ENCODE assay signal across 20 mouse cellular contexts in the genomic region with DNA sequence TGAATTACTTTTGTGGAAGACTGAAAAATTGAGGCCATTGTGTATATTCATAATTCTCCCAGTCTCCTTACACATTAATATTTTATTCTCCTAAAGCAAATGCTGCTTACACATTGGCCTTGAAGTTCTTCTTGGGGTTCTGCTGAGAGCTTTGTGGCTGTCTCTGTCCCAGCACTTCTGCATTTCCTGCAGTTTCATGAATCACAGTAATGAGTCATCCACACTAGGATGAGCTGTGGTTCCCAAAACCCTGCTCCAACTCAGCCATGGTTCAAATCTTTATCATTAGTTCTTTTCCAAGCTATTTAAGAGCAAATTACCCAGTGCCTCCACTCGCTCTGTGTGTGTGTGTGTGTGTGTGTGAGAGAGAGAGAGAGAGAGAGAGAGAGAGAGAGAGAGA. TPM values are rescaled to one million over a fixed set of nuclear protein-coding genes. Genes with fewer than 3 reads are reported as not detected.
A peak's percentile ranks its signal among the peaks of the same experiment; 100 is the strongest.
DNase-seq lines count a peak whose midpoint lies in the region; ATAC-seq lines count a peak whose summit lies in the region.
"Had no signal": no experiment of that assay in that cellular context is flagged by ENCODE, and none has a peak within 500 bp of the region (broad histone marks: within the 10 kb centered on the region; RNA-seq: fewer than 3 reads in every experiment).

No protein-coding gene starts in this region.

- H3K4me2 ChIP-seq in heart, embryonic 13.5 days = no peak overlapping the region
- H3K4me2 ChIP-seq in kidney, embryonic 16.5 days (replicated peaks; ENCODE audit: low read depth, low read length) = no peak overlapping the region
- H3K4me2 ChIP-seq: hindbrain, embryonic 14.5 days; limb, embryonic 12.5 days; midbrain, embryonic 13.5 days had no signal

- ATAC-seq in heart, embryonic 13.5 days (ENCODE audit: extremely low read depth, insufficient number of reproducible peaks, low FRiP score, low TSS enrichment) = no peak
- ATAC-seq in monocyte, adult 5-6 weeks (replicated peaks; ENCODE audit: insufficient number of reproducible peaks, low FRiP score, low TSS enrichment, poor library complexity, severe bottlenecking) = peak; percentile 76; the same call in 1 of the 2 replicates
- no peak for ATAC-seq in kidney, embryonic 16.5 days (ENCODE audit: low FRiP score, low TSS enrichment)
- ATAC-seq: forebrain, embryonic 16.5 days; midbrain, embryonic 13.5 days had no signal

- no peak for DNase-seq in heart, embryonic 10.5 days (ENCODE audit: low spot score)
- DNase-seq in 3134 (ENCODE audit: extremely low read depth, insufficient read length, low spot score) (peak; percentile 43), NIH3T3 (ENCODE audit: low read depth) (peak; percentile 56)
- no peak for DNase-seq in adrenal gland, postnatal 25 days
- DNase-seq in testis, postnatal 10 days (ENCODE audit: low spot score) = no peak
- DNase-seq: cerebellum, postnatal 25 days; kidney, adult 8-10 months; right cerebral cortex, postnatal 4 days; thymus, adult 2 months had no signal

- H3K4me3 ChIP-seq in heart, embryonic 13.5 days = no peak overlapping the region
- H3K4me3 ChIP-seq in heart, embryonic 10.5 days = no peak overlapping the region
- H3K4me3 ChIP-seq in kidney, embryonic 16.5 days (ENCODE audit: low read length) = no peak overlapping the region
- H3K4me3 ChIP-seq: limb, embryonic 12.5 days; midbrain, embryonic 13.5 days had no signal

- WGBS in heart, embryonic 13.5 days = 72% methylated on average over 1 of the region's 1 CpGs
- 85% methylated on average over 1 of the region's 1 CpGs for WGBS in heart, embryonic 10.5 days
- 57% methylated on average over 1 of the region's 1 CpGs for WGBS in kidney, embryonic 16.5 days

- 0 out of 2 replicates have a peak overlapping the region, but pooled peaks have one; percentile 15 for H3K27ac ChIP-seq in heart, embryonic 13.5 days (replicated peaks)
- no peak overlapping the region for H3K27ac ChIP-seq in heart, embryonic 10.5 days
- H3K27ac ChIP-seq in kidney, embryonic 16.5 days (ENCODE audit: low read length) = no peak overlapping the region
- H3K27ac ChIP-seq: hindbrain, embryonic 14.5 days; limb, embryonic 12.5 days; midbrain, embryonic 13.5 days had no signal

- H3K9me3 ChIP-seq in heart, embryonic 13.5 days = no peaks in the 10 kb centered on the region
- no peaks in the 10 kb centered on the region for H3K9me3 ChIP-seq in heart, embryonic 10.5 days
- H3K9me3 ChIP-seq in kidney, embryonic 16.5 days (ENCODE audit: low read length) = no peaks in the 10 kb centered on the region
- H3K9me3 ChIP-seq: limb, embryonic 12.5 days; midbrain, embryonic 13.5 days had no signal

- peaks cover 25% of the 10 kb centered on the region for H3K4me1 ChIP-seq in heart, embryonic 13.5 days
- H3K4me1 ChIP-seq in heart, embryonic 10.5 days = peaks cover 25% of the 10 kb centered on the region
- peaks cover 32% of the 10 kb centered on the region; the same call in 1 of the 2 replicates for H3K4me1 ChIP-seq in kidney, embryonic 16.5 days (ENCODE audit: insufficient read depth, low read length)
- H3K4me1 ChIP-seq: limb, embryonic 12.5 days had no signal

- H3K36me3 ChIP-seq in heart, embryonic 13.5 days = no peaks in the 10 kb centered on the region
- no peaks in the 10 kb centered on the region for H3K36me3 ChIP-seq in heart, embryonic 10.5 days
- H3K36me3 ChIP-seq in kidney, embryonic 16.5 days (ENCODE audit: insufficient read depth, low read length) = no peaks in the 10 kb centered on the region
- H3K36me3 ChIP-seq: limb, embryonic 12.5 days; midbrain, embryonic 13.5 days had no signal

- H3K9ac ChIP-seq in heart, embryonic 13.5 days = no peak overlapping the region
- no peak overlapping the region for H3K9ac ChIP-seq in kidney, embryonic 16.5 days (replicated peaks; ENCODE audit: low read length)
- H3K9ac ChIP-seq: hindbrain, embryonic 14.5 days; limb, embryonic 12.5 days; midbrain, embryonic 13.5 days had no signal

- H3K27me3 ChIP-seq in heart, embryonic 13.5 days (replicated peaks) = no peaks in the 10 kb centered on the region
- no peaks in the 10 kb centered on the region for H3K27me3 ChIP-seq in heart, embryonic 10.5 days (ENCODE audit: insufficient read depth, poor library complexity, severe bottlenecking)
- no peaks in the 10 kb centered on the region for H3K27me3 ChIP-seq in kidney, embryonic 16.5 days (ENCODE audit: insufficient read depth, low read length)
- H3K27me3 ChIP-seq: CH12.LX; limb, embryonic 12.5 days; midbrain, embryonic 13.5 days had no signal

RNA-seq across cellular contexts. Expression of a gene that starts 22.3 kb away (rescaled TPM):
- polyA plus RNA-seq in heart, embryonic 13.5 days (2015; fragmentation: Nextera tagmentation; extraction: Ambion mirVana) = 2.3 and 2.5 TPM in 2 replicates
- polyA plus RNA-seq in heart, embryonic 10.5 days (2016; fragmentation: Nextera tagmentation; extraction: Ambion mirVana) = 1.6 and 2.3 TPM in 2 replicates
- 14.6 to 34.3 TPM (median 25.6 TPM) in 3 replicates for total RNA-seq in monocyte, adult 5-6 weeks (2017)
- total RNA-seq in adrenal gland, postnatal 25 days (2021) = 0.67 and 0.91 TPM in 2 replicates
- polyA plus RNA-seq in kidney, embryonic 16.5 days (2015; fragmentation: Nextera tagmentation; extraction: Ambion mirVana) = 4.0 and 4.9 TPM in 2 replicates

RNA-seq across cellular contexts. Expression of a gene that starts 47.2 kb away (rescaled TPM):
- not detected in 2 replicates for polyA plus RNA-seq in heart, embryonic 13.5 days (2015; fragmentation: Nextera tagmentation; extraction: Ambion mirVana)
- polyA plus RNA-seq in heart, embryonic 10.5 days (2016; fragmentation: Nextera tagmentation; extraction: Ambion mirVana) = not detected in 2 replicates
- total RNA-seq in monocyte, adult 5-6 weeks (2017) = not detected in 3 replicates
- total RNA-seq in adrenal gland, postnatal 25 days (2021) = not detected in 2 replicates
- polyA plus RNA-seq in kidney, embryonic 16.5 days (2015; fragmentation: Nextera tagmentation; extraction: Ambion mirVana) = not detected in 2 replicates
- total RNA-seq: CH12.LX had no signal
- polyA plus RNA-seq: embryonic facial prominence, embryonic 14.5 days; forebrain, embryonic 16.5 days; gonadal fat pad, adult 2 months; hindbrain, embryonic 14.5 days; limb, embryonic 12.5 days; lung, embryonic 16.5 days; midbrain, embryonic 13.5 days had no signal

Comparison
In these comparisons a context has a peak if more than half of its experiments do, and no peak if none do; other contexts are left out.
1. DNase-seq: peak in 3134 (single experiment) and NIH3T3 (single experiment); none in heart, embryonic 10.5 days (single experiment), adrenal gland, postnatal 25 days (single experiment) and testis, postnatal 10 days (single experiment).